Mouse (Mus musculus) limb, embryonic 14.5 days (tissue): ENCODE measurements around the gene Tusc2. TPM values are rescaled to one million over a fixed set of nuclear protein-coding genes. Genes with fewer than 3 reads are reported as not detected.

Experiments used
- ATAC-seq: fragments of 200-750 bp; cut with Nextera tagmentation; 2 replicates; pipeline ENCODE4 v1.8.0; 2017; ENCODE audit warnings: low read depth, moderate number of reproducible peaks, moderate TSS enrichment; ENCODE audit not compliant: low FRiP score
- DNase-seq: peaks from one replicate; pipeline ENCODE4 v3.0.0-alpha.2; 2015; ENCODE audit warnings: low spot score
- H3K27ac ChIP-seq: fragments of 300-500 bp; sonication (generic); replicated peaks from 2 replicates; pipeline ENCODE4 v1.5.1; 2014; ENCODE audit warnings: low read depth, mild to moderate bottlenecking, low read length, moderate library complexity, mixed read lengths
- H3K27me3 ChIP-seq: fragments of 300-500 bp; sonication (generic); 2 replicates; pipeline ENCODE4 v1.6.1; 2014; ENCODE audit warnings: low read length, mixed read lengths; ENCODE audit not compliant: control insufficient read depth, insufficient read depth
- H3K36me3 ChIP-seq: fragments of 300-500 bp; sonication (generic); 2 replicates; pipeline ENCODE4 v1.6.1; 2014; ENCODE audit warnings: mild to moderate bottlenecking, low read length, moderate library complexity, mixed read lengths; ENCODE audit not compliant: control insufficient read depth, insufficient read depth
- H3K4me1 ChIP-seq: fragments of 300-500 bp; sonication (generic); 2 replicates; pipeline ENCODE4 v1.6.1; 2014; ENCODE audit warnings: antibody characterized with exemption, low read length, mixed read lengths; ENCODE audit not compliant: control insufficient read depth, insufficient read depth
- H3K4me2 ChIP-seq: fragments of 300-500 bp; sonication (generic); replicated peaks from 2 replicates; pipeline ENCODE4 v1.6.1; 2014; ENCODE audit warnings: low read depth, mild to moderate bottlenecking, low read length, moderate library complexity; ENCODE audit not compliant: severe bottlenecking
- H3K4me3 ChIP-seq: fragments of 300-500 bp; sonication (generic); replicated peaks from 2 replicates; pipeline ENCODE4 v1.5.1; 2014; ENCODE audit warnings: low read length
- H3K9ac ChIP-seq: fragments of 300-500 bp; sonication (generic); 2 replicates; pipeline ENCODE4 v1.6.1; 2014; ENCODE audit warnings: mild to moderate bottlenecking, low read depth, low read length, moderate library complexity; ENCODE audit not compliant: severe bottlenecking
- H3K9me3 ChIP-seq: fragments of 300-500 bp; sonication (generic); 2 replicates; pipeline ENCODE4 v1.6.1; 2016; ENCODE audit warnings: low read length; ENCODE audit not compliant: control insufficient read depth
- POLR2A ChIP-seq: fragments of 200-500 bp; IDR thresholded peaks from 2 replicates; pipeline ENCODE4 v1.8.0; 2012; ENCODE audit warnings: inconsistent platforms, mild to moderate bottlenecking, moderate library complexity, borderline replicate concordance; ENCODE audit not compliant: insufficient read depth, insufficient read length; ENCODE audit errors: extremely low read depth
- WGBS: fragments of 180-500 bp; shearing (Covaris S2); extraction: QIAGEN DNeasy Blood & Tissue Kit; methylation state at CpG from one replicate; pipeline ENCODE4 v1.1.7; 2014; 5-methylcytosine and 5-hydroxymethylcytosine counted together
- polyA plus RNA-seq, 2 experiments: library from polyadenylated mRNA; depleted of rRNA in 1 of 2; stranded (reverse) in 1 of 2; unstranded in 1 of 2; fragments of >200 nt; fragmentation: Nextera tagmentation in 1 of 2; extraction: Ambion mirVana in 1 of 2; gene quantifications; 2 replicates each; pipeline versions ENCODE4 v1.2.1 to v1.2.3; 2012 to 2014

Tusc2 gene
- polyA plus RNA-seq, 2 experiments = 35.8 to 43.0 TPM

- Histone ChIP-seq H3K27me3 (no peaks in the 10 kb centered on the region), H3K4me3 (peak within 1 kb of the TSS; percentile 85), H3K27ac (peak within 1 kb of the TSS; percentile 85), H3K36me3 (peaks cover 4% of the 10 kb centered on the region; the same call in 1 of the 2 replicates), H3K4me2 (peak within 1 kb of the TSS; percentile 98), H3K4me1 (peaks cover 52% of the 10 kb centered on the region), H3K9ac (peak within 1 kb of the TSS; percentile 69), H3K9me3 (no peaks in the 10 kb centered on the region)
- peak; percentile 52; the same call in 1 of the 2 replicates for TF ChIP-seq POLR2A
- under 1% methylated on average over 55 of the region's 63 CpGs for WGBS
- ATAC-seq = peak; percentile 58
- DNase-seq = peak; percentile 83
Observed at GRCm38 (mm10) chr9:107551117-107551889, 11.8 kb upstream of the Tusc2 start, which contains the start of gene Rassf1. Rassf1 (plus strand) TSS chr9:107551555.

- DNase-seq (peak; percentile 64), ATAC-seq (no peak)
- H3K27ac ChIP-seq = peak overlapping the region; percentile 85
- H3K4me3 ChIP-seq = peak overlapping the region; percentile 85
- 7% methylated on average over 8 of the region's 8 CpGs for WGBS
- H3K27me3 ChIP-seq = no peaks in the 10 kb centered on the region
- H3K4me2 ChIP-seq = peak overlapping the region; percentile 98
- H3K9me3 ChIP-seq = no peaks in the 10 kb centered on the region
- peaks cover 52% of the 10 kb centered on the region for H3K4me1 ChIP-seq
- TF ChIP-seq POLR2A = no peak
- H3K9ac ChIP-seq = peak overlapping the region; percentile 69
- H3K36me3 ChIP-seq = peaks cover 10% of the 10 kb centered on the region
Observed at GRCm38 (mm10) chr9:107551890-107552355, 11.1 kb upstream of the Tusc2 start.

- H3K4me3 ChIP-seq = peak overlapping the region; percentile 85
- H3K9ac ChIP-seq = peak overlapping the region; percentile 60; the same call in 1 of the 2 replicates
- no peaks in the 10 kb centered on the region for H3K27me3 ChIP-seq
- peaks cover 20% of the 10 kb centered on the region for H3K36me3 ChIP-seq
- no peak for ATAC-seq
- H3K4me2 ChIP-seq = peak overlapping the region; percentile 98
- H3K4me1 ChIP-seq = peaks cover 44% of the 10 kb centered on the region
- TF ChIP-seq POLR2A = no peak
- no peak for DNase-seq
- H3K9me3 ChIP-seq = no peaks in the 10 kb centered on the region
- WGBS = 67% methylated on average over 5 of the region's 5 CpGs
- peak overlapping the region; percentile 85; the same call in 1 of the 2 replicates for H3K27ac ChIP-seq
Observed at GRCm38 (mm10) chr9:107552690-107553393, 10.2 kb upstream of the Tusc2 start.

- H3K27ac ChIP-seq = peak overlapping the region; percentile 79
- peaks cover 44% of the 10 kb centered on the region for H3K4me1 ChIP-seq
- ATAC-seq = peak; percentile 18
- DNase-seq = no peak
- 7% methylated on average over 37 of the region's 37 CpGs for WGBS
- peak overlapping the region; percentile 98 for H3K4me2 ChIP-seq
- no peak for TF ChIP-seq POLR2A
- peak overlapping the region; percentile 85 for H3K4me3 ChIP-seq
- H3K36me3 ChIP-seq = peaks cover 29% of the 10 kb centered on the region
- H3K9me3 ChIP-seq = no peaks in the 10 kb centered on the region
- peak overlapping the region; percentile 60 for H3K9ac ChIP-seq
- H3K27me3 ChIP-seq = no peaks in the 10 kb centered on the region
Observed at GRCm38 (mm10) chr9:107553541-107554318, 9.3 kb upstream of the Tusc2 start.

GRCm38 (mm10) chr9:107554319-107554825 is 8.7 kb upstream of the Tusc2 start:
- no peaks in the 10 kb centered on the region for H3K27me3 ChIP-seq
- ATAC-seq = peak; percentile 91
- DNase-seq = peak; percentile 98
- peak overlapping the region; percentile 91 for H3K27ac ChIP-seq
- peaks cover 35% of the 10 kb centered on the region for H3K36me3 ChIP-seq
- peak overlapping the region; percentile 85 for H3K4me3 ChIP-seq
- peak overlapping the region; percentile 98 for H3K4me2 ChIP-seq
- H3K4me1 ChIP-seq = peaks cover 44% of the 10 kb centered on the region
- 0% methylated on average over 36 of the region's 53 CpGs for WGBS
- H3K9ac ChIP-seq = peak overlapping the region; percentile 80
- peak; percentile 64; the same call in 1 of the 2 replicates for TF ChIP-seq POLR2A
- H3K9me3 ChIP-seq = no peaks in the 10 kb centered on the region
